Mouse (Mus musculus): Measurements from ENCODE around the gene Atrnl1. TPM values are rescaled to one million over a fixed set of nuclear protein-coding genes. Genes with fewer than 3 reads are reported as not detected.
"Not testable (repeated sequence)": the region's sequence is repeated elsewhere in the genome, so short reads cannot be mapped to it uniquely, and the experiment has no call there.

Gene Atrnl1
- polyA plus RNA-seq, 1 experiment from 2014 or later, result 8.9 TPM

- Histone ChIP-seq H3K4me2 (replicated peaks) (peak overlapping the region; percentile 10; the same call in 1 of the 2 replicates), H3K27me3 (no peaks in the 10 kb centered on the region), H3K9me3 (no peaks in the 10 kb centered on the region), H3K4me3 (no peak overlapping the region), H3K4me1 (peaks cover 10% of the 10 kb centered on the region), H3K36me3 (no peaks in the 10 kb centered on the region), H3K9ac (replicated peaks) (no peak overlapping the region), H3K27ac (replicated peaks) (no peak overlapping the region)
- 21% methylated on average over 13 of the region's 13 CpGs for WGBS
- ATAC-seq (replicated peaks), result no peak
These were observed 260.0 kb downstream of the Atrnl1 start for GRCm38 (mm10) chr19:57870871-57871270.

DNA sequence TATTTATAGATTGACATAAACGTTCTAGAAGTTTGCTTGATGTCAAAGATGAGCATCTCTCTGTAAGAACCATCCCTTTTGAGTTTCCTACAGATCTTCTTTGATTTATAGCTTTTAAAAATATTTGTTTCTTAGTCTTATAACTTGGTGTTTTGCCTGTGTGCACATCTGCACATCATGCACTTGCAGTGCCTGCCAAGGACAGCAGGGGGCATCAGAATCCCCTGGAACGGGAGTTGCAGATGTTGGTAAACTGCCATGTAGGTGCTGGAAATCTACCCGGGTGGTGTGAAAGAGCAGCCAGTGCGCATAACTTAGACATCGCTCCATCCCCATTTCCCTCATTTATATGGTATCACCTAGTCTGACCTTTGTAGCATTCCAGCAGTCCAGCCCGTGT lies 265.2 kb downstream of the Atrnl1 start:
- WGBS, result 92% methylated on average over 6 of the region's 6 CpGs
- H3K9me3 ChIP-seq, result no peaks in the 10 kb centered on the region

DNA sequence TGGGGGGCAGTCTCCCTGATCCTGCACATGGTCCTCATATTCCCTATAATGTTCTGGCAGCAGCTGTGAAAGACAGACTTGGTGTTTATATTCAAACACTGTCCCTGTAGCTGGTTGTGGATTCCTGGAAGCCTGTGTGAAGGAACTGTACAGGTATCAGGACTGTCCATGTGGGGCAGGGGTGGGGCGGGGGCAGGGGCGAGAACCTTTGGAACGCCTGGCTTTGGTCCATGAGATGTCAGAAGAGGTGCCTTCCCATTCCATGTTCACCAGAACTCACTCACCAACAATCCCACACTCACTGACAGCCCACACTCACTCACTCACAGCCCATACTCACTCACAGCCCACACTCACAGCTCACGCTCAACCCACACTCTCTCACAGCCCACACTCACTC lies 266.5 kb downstream of the Atrnl1 start:
- no peak for ATAC-seq (replicated peaks)
- WGBS, result 98% methylated on average over 4 of the region's 4 CpGs

More for the DNA sequence above, 265.2 kb downstream of the Atrnl1 start:
- peaks cover 4% of the 10 kb centered on the region for H3K4me1 ChIP-seq
- no peak overlapping the region for H3K9ac ChIP-seq (replicated peaks)
- H3K27ac ChIP-seq (replicated peaks), result no peak overlapping the region
- no peaks in the 10 kb centered on the region for H3K36me3 ChIP-seq
- no peak overlapping the region for H3K4me2 ChIP-seq (replicated peaks)
- H3K4me3 ChIP-seq, result no peak overlapping the region
- H3K27me3 ChIP-seq, result no peaks in the 10 kb centered on the region
- no peak for ATAC-seq (replicated peaks)

GRCm38 (mm10) chr19:57878583-57878982 lies 267.7 kb downstream of the Atrnl1 start:
- H3K4me2 ChIP-seq (replicated peaks), result no peak overlapping the region
- 93% methylated on average over 9 of the region's 9 CpGs for WGBS
- no peaks in the 10 kb centered on the region for H3K27me3 ChIP-seq
- H3K4me1 ChIP-seq, result no peaks in the 10 kb centered on the region
- H3K9me3 ChIP-seq, result no peaks in the 10 kb centered on the region
- no peaks in the 10 kb centered on the region for H3K36me3 ChIP-seq
- H3K27ac ChIP-seq (replicated peaks), result no peak overlapping the region
- no peak for ATAC-seq (replicated peaks)
- no peak overlapping the region for H3K9ac ChIP-seq (replicated peaks)
- H3K4me3 ChIP-seq, result no peak overlapping the region

More for the DNA sequence above, 266.5 kb downstream of the Atrnl1 start:
- Histone ChIP-seq H3K27ac (replicated peaks) (no peak overlapping the region), H3K4me2 (replicated peaks) (no peak overlapping the region), H3K36me3 (no peaks in the 10 kb centered on the region), H3K4me3 (no peak overlapping the region), H3K27me3 (no peaks in the 10 kb centered on the region), H3K9ac (replicated peaks) (no peak overlapping the region), H3K4me1 (no peaks in the 10 kb centered on the region), H3K9me3 (no peaks in the 10 kb centered on the region)

- H3K9me3 ChIP-seq; H3K9ac ChIP-seq (replicated peaks); H3K27me3 ChIP-seq; H3K4me3 ChIP-seq; H3K4me1 ChIP-seq; H3K36me3 ChIP-seq; H3K4me2 ChIP-seq (replicated peaks); H3K27ac ChIP-seq (replicated peaks); ATAC-seq (replicated peaks): not testable (repeated sequence)
- WGBS, result 81% methylated on average over 1 of the region's 1 CpGs
These were observed 269.0 kb downstream of the Atrnl1 start for GRCm38 (mm10) chr19:57879841-57880240.

DNA sequence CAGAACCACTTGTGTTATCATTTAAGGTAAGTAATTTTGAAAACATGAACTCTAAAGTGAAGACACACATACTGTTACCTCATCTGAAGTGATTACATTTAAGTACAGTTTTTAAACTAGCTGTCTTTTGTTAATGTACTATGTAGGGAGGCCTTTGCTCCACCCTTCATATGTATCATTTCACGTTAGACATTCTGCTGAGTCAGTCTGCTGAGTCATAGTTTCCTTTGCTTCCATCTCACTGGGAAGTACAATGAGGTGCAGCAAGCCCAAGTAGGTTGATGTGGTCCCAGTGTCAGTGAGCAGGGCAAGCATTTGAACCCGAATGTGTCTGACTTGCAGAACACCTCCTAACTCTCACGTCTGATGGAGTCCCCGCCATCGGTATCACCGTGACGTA lies 271.1 kb downstream of the Atrnl1 start:
- no peak for ATAC-seq (replicated peaks)
- no peak overlapping the region for H3K27ac ChIP-seq (replicated peaks)
- H3K9me3 ChIP-seq, result no peaks in the 10 kb centered on the region
- H3K4me2 ChIP-seq (replicated peaks), result no peak overlapping the region
- H3K36me3 ChIP-seq, result no peaks in the 10 kb centered on the region
- H3K9ac ChIP-seq (replicated peaks), result no peak overlapping the region
- no peaks in the 10 kb centered on the region for H3K27me3 ChIP-seq
- no peaks in the 10 kb centered on the region for H3K4me1 ChIP-seq
- H3K4me3 ChIP-seq, result no peak overlapping the region
- 94% methylated on average over 7 of the region's 7 CpGs for WGBS

DNA sequence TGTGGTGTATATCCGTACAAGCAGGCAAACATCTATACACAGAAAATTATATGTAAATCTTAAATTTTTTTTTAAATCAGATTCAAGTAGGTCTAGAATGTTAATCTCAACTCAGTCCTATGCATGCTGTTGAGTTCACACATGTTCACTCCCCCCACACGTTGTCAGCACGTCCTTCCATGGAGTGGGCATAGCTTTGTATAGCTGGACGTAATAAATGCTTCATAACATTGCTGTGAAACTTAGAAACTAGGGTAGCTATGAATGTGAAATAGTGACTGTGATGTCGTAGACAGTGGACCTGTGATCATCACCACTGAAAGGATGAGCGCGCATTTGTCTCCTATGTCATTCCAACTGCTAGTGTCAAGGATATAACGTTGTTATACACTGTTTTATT lies 278.0 kb downstream of the Atrnl1 start:
- Histone ChIP-seq H3K27ac (replicated peaks) (no peak overlapping the region), H3K36me3 (no peaks in the 10 kb centered on the region), H3K27me3 (no peaks in the 10 kb centered on the region)

GRCm38 (mm10) chr19:57889741-57890140 lies 278.9 kb downstream of the Atrnl1 start:
- 68% methylated on average over 3 of the region's 3 CpGs for WGBS
- H3K9ac ChIP-seq (replicated peaks), result no peak overlapping the region
- no peak overlapping the region for H3K4me2 ChIP-seq (replicated peaks)
- ATAC-seq (replicated peaks), result no peak
- H3K4me3 ChIP-seq, result no peak overlapping the region
- peaks cover 4% of the 10 kb centered on the region; the same call in 1 of the 2 replicates for H3K4me1 ChIP-seq
- H3K27me3 ChIP-seq, result no peaks in the 10 kb centered on the region
- no peaks in the 10 kb centered on the region for H3K9me3 ChIP-seq
- no peaks in the 10 kb centered on the region for H3K36me3 ChIP-seq
- no peak overlapping the region for H3K27ac ChIP-seq (replicated peaks)

More for the DNA sequence above, 278.0 kb downstream of the Atrnl1 start:
- no peak overlapping the region for H3K4me2 ChIP-seq (replicated peaks)
- no peak for ATAC-seq (replicated peaks)
- WGBS, result 92% methylated on average over 8 of the region's 8 CpGs
- H3K4me3 ChIP-seq, result no peak overlapping the region
- H3K9ac ChIP-seq (replicated peaks), result no peak overlapping the region
- no peaks in the 10 kb centered on the region for H3K9me3 ChIP-seq
- H3K4me1 ChIP-seq, result peaks cover 4% of the 10 kb centered on the region; the same call in 1 of the 2 replicates

- WGBS, result 19% methylated on average over 3 of the region's 3 CpGs
- H3K4me3 ChIP-seq, result no peak overlapping the region
These were observed 280.1 kb downstream of the Atrnl1 start for GRCm38 (mm10) chr19:57890954-57891353.

GRCm38 (mm10) chr19:57894191-57894590 lies 283.4 kb downstream of the Atrnl1 start:
- no peaks in the 10 kb centered on the region for H3K9me3 ChIP-seq
- H3K27ac ChIP-seq (replicated peaks), result no peak overlapping the region
- H3K4me1 ChIP-seq, result peaks cover 4% of the 10 kb centered on the region; the same call in 1 of the 2 replicates
- H3K27me3 ChIP-seq, result no peaks in the 10 kb centered on the region
- H3K4me2 ChIP-seq (replicated peaks), result no peak overlapping the region
- H3K4me3 ChIP-seq, result no peak overlapping the region
- H3K9ac ChIP-seq (replicated peaks), result no peak overlapping the region
- 61% methylated on average over 1 of the region's 1 CpGs for WGBS
- ATAC-seq (replicated peaks), result no peak
- no peaks in the 10 kb centered on the region for H3K36me3 ChIP-seq

More at GRCm38 (mm10) chr19:57890954-57891353, 280.1 kb downstream of the Atrnl1 start:
- H3K9ac ChIP-seq (replicated peaks), result no peak overlapping the region
- peaks cover 4% of the 10 kb centered on the region; the same call in 1 of the 2 replicates for H3K4me1 ChIP-seq
- no peak overlapping the region for H3K4me2 ChIP-seq (replicated peaks)
- H3K36me3 ChIP-seq, result no peaks in the 10 kb centered on the region
- H3K27ac ChIP-seq (replicated peaks), result no peak overlapping the region
- H3K27me3 ChIP-seq, result no peaks in the 10 kb centered on the region
- no peaks in the 10 kb centered on the region for H3K9me3 ChIP-seq
- no peak for ATAC-seq (replicated peaks)

- no peak for ATAC-seq (replicated peaks)
- H3K4me1 ChIP-seq, result no peaks in the 10 kb centered on the region
- no peak overlapping the region for H3K9ac ChIP-seq (replicated peaks)
- H3K36me3 ChIP-seq, result no peaks in the 10 kb centered on the region
- no peaks in the 10 kb centered on the region for H3K9me3 ChIP-seq
- no peak overlapping the region for H3K4me3 ChIP-seq
- no peak overlapping the region for H3K4me2 ChIP-seq (replicated peaks)
- H3K27me3 ChIP-seq, result no peaks in the 10 kb centered on the region
- H3K27ac ChIP-seq (replicated peaks), result no peak overlapping the region
- WGBS, result 76% methylated on average over 1 of the region's 1 CpGs
These were observed 289.2 kb downstream of the Atrnl1 start for GRCm38 (mm10) chr19:57900037-57900436.

DNA sequence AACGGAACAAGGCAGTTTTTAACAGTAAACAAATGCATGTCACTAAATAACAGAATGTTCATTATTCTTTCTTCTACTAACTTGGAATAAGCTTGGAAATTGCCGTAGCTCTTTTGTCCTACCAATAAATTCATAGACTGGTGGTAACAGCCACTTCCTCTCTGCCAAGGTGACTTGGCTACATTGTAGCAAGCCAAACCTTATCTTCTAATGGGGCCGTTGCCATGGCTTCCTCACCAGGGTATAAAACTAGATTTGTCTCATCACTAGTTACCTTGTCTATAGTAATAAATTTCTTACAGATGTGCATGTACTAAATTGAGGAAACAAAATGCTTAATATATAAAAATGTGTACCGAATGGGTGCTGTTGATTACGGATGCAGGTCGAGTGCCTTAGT lies 298.6 kb downstream of the Atrnl1 start:
- Histone ChIP-seq H3K27ac (replicated peaks) (no peak overlapping the region), H3K9ac (replicated peaks) (no peak overlapping the region)
- 87% methylated on average over 6 of the region's 6 CpGs for WGBS

DNA sequence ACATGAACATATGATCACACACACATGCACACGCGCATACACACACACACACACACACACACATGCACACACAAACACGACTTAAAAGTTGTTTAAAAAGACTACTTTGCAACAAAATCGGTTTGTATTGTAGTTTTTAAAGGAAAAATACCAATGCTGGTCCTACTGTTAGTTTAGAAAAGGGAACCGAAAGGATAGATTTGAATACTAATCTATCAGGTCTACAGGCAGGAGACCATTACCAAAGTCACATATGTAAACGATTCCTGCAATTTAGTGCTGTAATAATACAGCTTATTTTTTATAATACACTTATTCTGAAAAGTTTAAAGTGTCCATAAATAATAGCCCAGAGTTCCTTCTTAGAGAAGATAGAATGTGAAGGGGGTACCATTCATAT lies 299.8 kb downstream of the Atrnl1 start:
- WGBS, result 91% methylated on average over 6 of the region's 6 CpGs
- H3K27ac ChIP-seq (replicated peaks), result no peak overlapping the region
- no peaks in the 10 kb centered on the region for H3K36me3 ChIP-seq
- H3K9me3 ChIP-seq, result no peaks in the 10 kb centered on the region
- no peak for ATAC-seq (replicated peaks)
- H3K27me3 ChIP-seq, result no peaks in the 10 kb centered on the region
- no peak overlapping the region for H3K4me2 ChIP-seq (replicated peaks)
- H3K9ac ChIP-seq (replicated peaks), result no peak overlapping the region
- no peaks in the 10 kb centered on the region for H3K4me1 ChIP-seq
- no peak overlapping the region for H3K4me3 ChIP-seq

More for the DNA sequence above, 298.6 kb downstream of the Atrnl1 start:
- Histone ChIP-seq H3K4me1 (no peaks in the 10 kb centered on the region), H3K9me3 (no peaks in the 10 kb centered on the region), H3K4me2 (replicated peaks) (no peak overlapping the region), H3K27me3 (no peaks in the 10 kb centered on the region), H3K4me3 (no peak overlapping the region), H3K36me3 (no peaks in the 10 kb centered on the region)
- ATAC-seq (replicated peaks), result no peak

Measured in forebrain, embryonic 15.5 days (tissue).